8 mouse cellular contexts compared by ENCODE assay signal in genomic region chr9:64045117-64045890, GRCm38 (mm10). TPM values are rescaled to one million over a fixed set of nuclear protein-coding genes. Genes with fewer than 3 reads are reported as not detected.
DNase-seq lines count a peak whose midpoint lies in the region; ATAC-seq lines count a peak whose summit lies in the region.

No protein-coding gene starts in this region.

- ATAC-seq in midbrain, embryonic 12.5 days (ENCODE audit: low FRiP score, low read depth), result no peak
- ATAC-seq in midbrain, embryonic 16.5 days, result no peak
- ATAC-seq in hindbrain, embryonic 16.5 days, result peak; percentile 50; the same call in 1 of the 2 replicates
- peak; percentile 95 for ATAC-seq in liver, embryonic 13.5 days (ENCODE audit: low read depth)
- ATAC-seq in monocyte, adult 5-6 weeks (replicated peaks; ENCODE audit: insufficient number of reproducible peaks, low FRiP score, low TSS enrichment, poor library complexity, severe bottlenecking), result no peak

- H3K36me3 ChIP-seq in midbrain, embryonic 12.5 days, result no peaks in the 10 kb centered on the region
- H3K36me3 ChIP-seq in midbrain, embryonic 16.5 days (ENCODE audit: control insufficient read depth, insufficient read depth, low read length), result no peaks in the 10 kb centered on the region
- H3K36me3 ChIP-seq in erythroblast, embryonic 14.5 days (ENCODE audit: control insufficient read depth), result peaks cover 23% of the 10 kb centered on the region
- no peaks in the 10 kb centered on the region for H3K36me3 ChIP-seq in hindbrain, embryonic 16.5 days (ENCODE audit: control insufficient read depth, insufficient read depth, low read length)
- H3K36me3 ChIP-seq in liver, embryonic 13.5 days, result no peaks in the 10 kb centered on the region

- peak overlapping the region; percentile 42; the same call in 1 of the 2 replicates for H3K27ac ChIP-seq in midbrain, embryonic 12.5 days (replicated peaks)
- H3K27ac ChIP-seq in midbrain, embryonic 16.5 days (ENCODE audit: low read length), result no peak overlapping the region
- H3K27ac ChIP-seq in hindbrain, embryonic 16.5 days (ENCODE audit: low read depth, low read length), result no peak overlapping the region
- H3K27ac ChIP-seq in liver, embryonic 13.5 days, result peak overlapping the region; percentile 99

- WGBS in midbrain, embryonic 12.5 days, result 26% methylated on average over 14 of the region's 14 CpGs
- 31% methylated on average over 14 of the region's 14 CpGs for WGBS in midbrain, embryonic 16.5 days
- WGBS in hindbrain, embryonic 16.5 days, result 25% methylated on average over 14 of the region's 14 CpGs
- WGBS in liver, embryonic 13.5 days (ENCODE audit: insufficient replicate concordance), result 4% methylated on average over 14 of the region's 14 CpGs

- peak; percentile 93 for DNase-seq in liver, embryonic 13.5 days
- DNase-seq in retina, embryonic 14.5 days (ENCODE audit: low spot score), result peak; percentile 58
- no peak for DNase-seq in frontal cortex, postnatal 25 days (ENCODE audit: low spot score in 2 of 2)

- no peak overlapping the region for H3K4me3 ChIP-seq in midbrain, embryonic 12.5 days
- H3K4me3 ChIP-seq in midbrain, embryonic 16.5 days (ENCODE audit: low read depth, low read length), result no peak overlapping the region
- H3K4me3 ChIP-seq in erythroblast, embryonic 14.5 days (replicated peaks), result peak overlapping the region; percentile 64
- no peak overlapping the region for H3K4me3 ChIP-seq in hindbrain, embryonic 16.5 days (ENCODE audit: low read length)
- peak overlapping the region; percentile 50 for H3K4me3 ChIP-seq in liver, embryonic 13.5 days (replicated peaks)

- H3K4me1 ChIP-seq in midbrain, embryonic 12.5 days, result peaks cover 16% of the 10 kb centered on the region
- H3K4me1 ChIP-seq in midbrain, embryonic 16.5 days (ENCODE audit: control insufficient read depth, insufficient read depth, low read length), result peaks cover 10% of the 10 kb centered on the region
- H3K4me1 ChIP-seq in erythroblast, embryonic 14.5 days (ENCODE audit: control insufficient read depth), result peaks cover 99% of the 10 kb centered on the region
- peaks cover 7% of the 10 kb centered on the region for H3K4me1 ChIP-seq in hindbrain, embryonic 16.5 days (ENCODE audit: control insufficient read depth, insufficient read depth, low read depth, low read length)
- peaks cover 96% of the 10 kb centered on the region for H3K4me1 ChIP-seq in liver, embryonic 13.5 days (replicated peaks)

- no peak overlapping the region for H3K4me2 ChIP-seq in midbrain, embryonic 12.5 days (replicated peaks)
- no peak overlapping the region for H3K4me2 ChIP-seq in midbrain, embryonic 16.5 days (ENCODE audit: low read length)
- no peak overlapping the region for H3K4me2 ChIP-seq in hindbrain, embryonic 16.5 days (ENCODE audit: low read length)
- peak overlapping the region; percentile 71 for H3K4me2 ChIP-seq in liver, embryonic 13.5 days

- no peak overlapping the region for H3K9ac ChIP-seq in midbrain, embryonic 12.5 days (replicated peaks)
- H3K9ac ChIP-seq in midbrain, embryonic 16.5 days (ENCODE audit: low read depth, low read length), result no peak overlapping the region
- H3K9ac ChIP-seq in hindbrain, embryonic 16.5 days (ENCODE audit: low read depth, low read length), result no peak overlapping the region
- peak overlapping the region; percentile 78 for H3K9ac ChIP-seq in liver, embryonic 13.5 days

- peaks cover 10% of the 10 kb centered on the region for H3K27me3 ChIP-seq in midbrain, embryonic 12.5 days
- no peaks in the 10 kb centered on the region for H3K27me3 ChIP-seq in midbrain, embryonic 16.5 days (ENCODE audit: control insufficient read depth, insufficient read depth, low read depth, low read length)
- H3K27me3 ChIP-seq in erythroblast, embryonic 14.5 days (ENCODE audit: control insufficient read depth), result no peaks in the 10 kb centered on the region
- no peaks in the 10 kb centered on the region; the same call in 1 of the 2 replicates for H3K27me3 ChIP-seq in hindbrain, embryonic 16.5 days (replicated peaks; ENCODE audit: control insufficient read depth, insufficient read depth, low read length)
- H3K27me3 ChIP-seq in liver, embryonic 13.5 days, result no peaks in the 10 kb centered on the region

- no peaks in the 10 kb centered on the region for H3K9me3 ChIP-seq in midbrain, embryonic 12.5 days
- no peaks in the 10 kb centered on the region for H3K9me3 ChIP-seq in midbrain, embryonic 16.5 days (replicated peaks; ENCODE audit: control insufficient read depth, low read length, poor library complexity, severe bottlenecking)
- H3K9me3 ChIP-seq in erythroblast, embryonic 14.5 days (ENCODE audit: control insufficient read depth, low read length), result no peaks in the 10 kb centered on the region
- H3K9me3 ChIP-seq in hindbrain, embryonic 16.5 days (ENCODE audit: control insufficient read depth, low read length), result no peaks in the 10 kb centered on the region
- H3K9me3 ChIP-seq in liver, embryonic 13.5 days (replicated peaks), result no peaks in the 10 kb centered on the region

RNA-seq across cellular contexts. Expression of gene Smad6, which starts 23.4 kb away (rescaled TPM):
- 7.8 TPM in 2 replicates for polyA plus RNA-seq in midbrain, embryonic 12.5 days (2016; fragmentation: Nextera tagmentation; extraction: Ambion mirVana)
- 0.99 and 1.0 TPM in 2 replicates for polyA plus RNA-seq in midbrain, embryonic 16.5 days (2015; fragmentation: Nextera tagmentation; extraction: Ambion mirVana)
- 0.62 TPM in 2 replicates for polyA plus RNA-seq in erythroblast, embryonic 14.5 days (2012)
- 1.4 and 1.6 TPM in 2 replicates for polyA plus RNA-seq in hindbrain, embryonic 16.5 days (2015; fragmentation: Nextera tagmentation; extraction: Ambion mirVana)
- polyA plus RNA-seq in liver, embryonic 13.5 days (2015; fragmentation: Nextera tagmentation; extraction: Ambion mirVana), result 2.5 and 2.8 TPM in 2 replicates
- total RNA-seq in monocyte, adult 5-6 weeks (2017), result 0.43 to 2.4 TPM (median 0.86 TPM) in 3 replicates

Comparison
In these comparisons a context has a peak if more than half of its experiments do, and no peak if none do; other contexts are left out.
1. H3K27ac ChIP-seq: peak in midbrain, embryonic 12.5 days (single experiment) and liver, embryonic 13.5 days (single experiment); none in midbrain, embryonic 16.5 days (single experiment) and hindbrain, embryonic 16.5 days (single experiment).
2. ATAC-seq: peak in hindbrain, embryonic 16.5 days (single experiment) and liver, embryonic 13.5 days (single experiment); none in midbrain, embryonic 12.5 days (single experiment), midbrain, embryonic 16.5 days (single experiment) and monocyte, adult 5-6 weeks (single experiment).
3. H3K4me3 ChIP-seq: peak in erythroblast, embryonic 14.5 days (single experiment) and liver, embryonic 13.5 days (single experiment); none in midbrain, embryonic 12.5 days (single experiment), midbrain, embryonic 16.5 days (single experiment) and hindbrain, embryonic 16.5 days (single experiment).
4. DNase-seq: peak in liver, embryonic 13.5 days (single experiment) and retina, embryonic 14.5 days (single experiment); none in frontal cortex, postnatal 25 days (0 of 2).